Mouse (Mus musculus): Measurements from ENCODE around the gene Cdh16. TPM values are rescaled to one million over a fixed set of nuclear protein-coding genes. Genes with fewer than 3 reads are reported as not detected.

Cdh16 gene
- polyA plus RNA-seq, 1 experiment, result not detected

GRCm38 (mm10) chr8:104601941-104602371 is 22.2 kb downstream of the Cdh16 start:
- no peak for TF ChIP-seq POLR2A (IDR thresholded peaks at IDR 0.05; ENCODE audit: low read depth, low read length)
- TF ChIP-seq CTCF (IDR thresholded peaks at IDR 0.05; ENCODE audit: extremely low read depth, insufficient read length, insufficient replicate concordance, low read depth, low read length), result no peak
- H3K27me3 ChIP-seq (ENCODE audit: control insufficient read depth, insufficient read depth, low read length), result no peaks in the 10 kb centered on the region
- H3K36me3 ChIP-seq (ENCODE audit: control insufficient read depth, insufficient read depth, low read length), result peaks cover 6% of the 10 kb centered on the region; the same call in 1 of the 2 replicates
- H3K4me1 ChIP-seq (ENCODE audit: control insufficient read depth, insufficient read depth, insufficient read length, low read length), result peaks cover 12% of the 10 kb centered on the region
- 0% methylated on average over 12 of the region's 12 CpGs for WGBS
- no peak overlapping the region for H3K27ac ChIP-seq (ENCODE audit: insufficient read depth, low read depth, low read length)
- no peak overlapping the region for H3K4me3 ChIP-seq (ENCODE audit: low read depth, low read length)

GRCm38 (mm10) chr8:104601386-104601785 is 22.8 kb downstream of the Cdh16 start:
- WGBS, result 57% methylated on average over 7 of the region's 7 CpGs
- Histone ChIP-seq H3K27ac (ENCODE audit: insufficient read depth, low read depth, low read length) (no peak overlapping the region), H3K36me3 (ENCODE audit: control insufficient read depth, insufficient read depth, low read length) (peaks cover 10% of the 10 kb centered on the region), H3K4me1 (ENCODE audit: control insufficient read depth, insufficient read depth, insufficient read length, low read length) (peaks cover 12% of the 10 kb centered on the region), H3K4me3 (ENCODE audit: low read depth, low read length) (no peak overlapping the region), H3K27me3 (ENCODE audit: control insufficient read depth, insufficient read depth, low read length) (no peaks in the 10 kb centered on the region)
- no peak for TF ChIP-seq CTCF (IDR thresholded peaks at IDR 0.05; ENCODE audit: extremely low read depth, insufficient read length, insufficient replicate concordance, low read depth, low read length)
- TF ChIP-seq POLR2A (IDR thresholded peaks at IDR 0.05; ENCODE audit: low read depth, low read length), result no peak

GRCm38 (mm10) chr8:104598496-104598895 is 25.7 kb downstream of the Cdh16 start:
- 16% methylated on average over 6 of the region's 6 CpGs for WGBS
- no peak overlapping the region for H3K4me3 ChIP-seq (ENCODE audit: low read depth, low read length)
- peaks cover 16% of the 10 kb centered on the region for H3K4me1 ChIP-seq (ENCODE audit: control insufficient read depth, insufficient read depth, insufficient read length, low read length)
- H3K27me3 ChIP-seq (ENCODE audit: control insufficient read depth, insufficient read depth, low read length), result no peaks in the 10 kb centered on the region
- peaks cover 34% of the 10 kb centered on the region for H3K36me3 ChIP-seq (ENCODE audit: control insufficient read depth, insufficient read depth, low read length)
- no peak overlapping the region for H3K27ac ChIP-seq (ENCODE audit: insufficient read depth, low read depth, low read length)
- TF ChIP-seq CTCF (IDR thresholded peaks at IDR 0.05; ENCODE audit: extremely low read depth, insufficient read length, insufficient replicate concordance, low read depth, low read length) (no peak), POLR2A (IDR thresholded peaks at IDR 0.05; ENCODE audit: low read depth, low read length) (no peak)

- no peaks in the 10 kb centered on the region for H3K27me3 ChIP-seq (ENCODE audit: control insufficient read depth, insufficient read depth, low read length)
- peaks cover 15% of the 10 kb centered on the region for H3K4me1 ChIP-seq (ENCODE audit: control insufficient read depth, insufficient read depth, insufficient read length, low read length)
- peaks cover 36% of the 10 kb centered on the region for H3K36me3 ChIP-seq (ENCODE audit: control insufficient read depth, insufficient read depth, low read length)
- H3K27ac ChIP-seq (ENCODE audit: insufficient read depth, low read depth, low read length), result no peak overlapping the region
- H3K4me3 ChIP-seq (ENCODE audit: low read depth, low read length), result no peak overlapping the region
- 54% methylated on average over 6 of the region's 6 CpGs for WGBS
- no peak for TF ChIP-seq CTCF (IDR thresholded peaks at IDR 0.05; ENCODE audit: extremely low read depth, insufficient read length, insufficient replicate concordance, low read depth, low read length)
- TF ChIP-seq POLR2A (IDR thresholded peaks at IDR 0.05; ENCODE audit: low read depth, low read length), result no peak
Measured at GRCm38 (mm10) chr8:104597656-104598055, 26.5 kb downstream of the Cdh16 start.

GRCm38 (mm10) chr8:104595773-104596536 is 28.2 kb downstream of the Cdh16 start:
- H3K4me3 ChIP-seq (ENCODE audit: low read depth, low read length), result no peak overlapping the region
- TF ChIP-seq CTCF (IDR thresholded peaks at IDR 0.05; ENCODE audit: extremely low read depth, insufficient read length, insufficient replicate concordance, low read depth, low read length) (no peak), POLR2A (IDR thresholded peaks at IDR 0.05; ENCODE audit: low read depth, low read length) (no peak)
- H3K36me3 ChIP-seq (ENCODE audit: control insufficient read depth, insufficient read depth, low read length), result peaks cover 36% of the 10 kb centered on the region
- H3K4me1 ChIP-seq (ENCODE audit: control insufficient read depth, insufficient read depth, insufficient read length, low read length), result peaks cover 12% of the 10 kb centered on the region
- H3K27ac ChIP-seq (ENCODE audit: insufficient read depth, low read depth, low read length), result no peak overlapping the region
- 50% methylated on average over 21 of the region's 21 CpGs for WGBS
- no peaks in the 10 kb centered on the region for H3K27me3 ChIP-seq (ENCODE audit: control insufficient read depth, insufficient read depth, low read length)

GRCm38 (mm10) chr8:104594611-104595362 is 29.4 kb downstream of the Cdh16 start:
- Histone ChIP-seq H3K4me1 (ENCODE audit: control insufficient read depth, insufficient read depth, insufficient read length, low read length) (peaks cover 15% of the 10 kb centered on the region), H3K27ac (ENCODE audit: insufficient read depth, low read depth, low read length) (no peak overlapping the region), H3K27me3 (ENCODE audit: control insufficient read depth, insufficient read depth, low read length) (no peaks in the 10 kb centered on the region), H3K36me3 (ENCODE audit: control insufficient read depth, insufficient read depth, low read length) (peaks cover 36% of the 10 kb centered on the region), H3K4me3 (ENCODE audit: low read depth, low read length) (no peak overlapping the region)
- TF ChIP-seq POLR2A (IDR thresholded peaks at IDR 0.05; ENCODE audit: low read depth, low read length) (0 out of 2 replicates have a peak, but pooled peaks have one; percentile 18), CTCF (IDR thresholded peaks at IDR 0.05; ENCODE audit: extremely low read depth, insufficient read length, insufficient replicate concordance, low read depth, low read length) (no peak)
- 94% methylated on average over 19 of the region's 19 CpGs for WGBS
